Mouse (Mus musculus) limb, embryonic 11.5 days (tissue): ENCODE results near the gene Nek5. TPM values are rescaled to one million over a fixed set of nuclear protein-coding genes. Genes with fewer than 3 reads are reported as not detected.

ENCODE experiments used
- polyA plus RNA-seq: library from polyadenylated mRNA; unstranded; fragments of >200 nt; fragmentation: Nextera tagmentation; extraction: Ambion mirVana; gene quantifications from 2 replicates; pipeline ENCODE4 v1.2.1, GENCODE M21; 2014

Gene Nek5
- polyA plus RNA-seq, 1 experiment from 2014 or later, result not detected

Other genes starting within 250 kb of the Nek5 start
- gene Defb9, start 239.6 kb downstream of the Nek5 start, polyA plus RNA-seq, result not detected in 2 replicates
- not detected in 2 replicates for gene Defb11, start 218.6 kb downstream of the Nek5 start, polyA plus RNA-seq
- gene Defb15, start 192.3 kb downstream of the Nek5 start, polyA plus RNA-seq, result not detected in 2 replicates
- gene Defb35, start 186.7 kb downstream of the Nek5 start, polyA plus RNA-seq, result not detected in 2 replicates
- not detected in 2 replicates for gene Defb13, start 178.3 kb downstream of the Nek5 start, polyA plus RNA-seq
- not detected in 2 replicates for gene Fam90a1a, start 166.3 kb downstream of the Nek5 start, polyA plus RNA-seq
- gene Ccdc70, start 155.3 kb downstream of the Nek5 start, polyA plus RNA-seq, result not detected in 2 replicates
- gene Atp7b, start 64.7 kb downstream of the Nek5 start, polyA plus RNA-seq, result 0.78 and 0.93 TPM in 2 replicates
- gene Alg11, start 64.3 kb downstream of the Nek5 start, polyA plus RNA-seq, result 34.5 and 43.8 TPM in 2 replicates
- gene Nek3, start 41.4 kb upstream of the Nek5 start, polyA plus RNA-seq, result 7.9 and 8.1 TPM in 2 replicates
- 55.0 and 58.3 TPM in 2 replicates for gene Ckap2, start 60.8 kb upstream of the Nek5 start, polyA plus RNA-seq
- gene Vps36, start 67.8 kb upstream of the Nek5 start, polyA plus RNA-seq, result 41.4 and 45.4 TPM in 2 replicates
- 8.8 and 9.2 TPM in 2 replicates for gene Thsd1, start 102.3 kb upstream of the Nek5 start, polyA plus RNA-seq
- not detected in 2 replicates for gene Tpte, start 158.4 kb upstream of the Nek5 start, polyA plus RNA-seq